Mouse (Mus musculus): ENCODE measurements around the gene Miox.

- TF ChIP-seq CTCF (IDR thresholded peaks at IDR 0.05; ENCODE audit: borderline replicate concordance, insufficient read depth, low read length) = no peak
- no peak for TF ChIP-seq POLR2A (IDR thresholded peaks at IDR 0.05; ENCODE audit: low read depth, low read length)
Measured at GRCm38 (mm10) chr15:89323656-89324055, 10.5 kb upstream of the Miox start.
